Mouse (Mus musculus): ENCODE measurements around the gene Rgs3.

DNA sequence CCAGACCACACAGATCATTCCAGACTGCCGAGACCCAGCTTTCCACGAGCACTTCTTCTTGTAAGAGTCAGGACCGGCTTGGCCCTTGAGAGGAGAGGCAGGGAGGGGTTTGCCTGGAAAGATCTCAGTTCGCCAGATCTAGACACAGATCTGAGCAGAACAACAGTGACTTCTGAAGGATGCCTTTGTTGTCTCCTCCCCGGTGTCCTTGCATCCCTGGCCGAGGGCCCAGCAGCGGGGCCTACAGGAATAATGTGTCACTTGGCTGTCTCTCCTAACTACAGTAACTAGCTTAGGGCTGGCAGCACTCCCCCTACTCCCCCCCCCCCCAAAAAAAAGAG is 46.9 kb downstream of the Rgs3 start:
- TF ChIP-seq EP300 (IDR thresholded peaks at IDR 0.05; ENCODE audit: low read depth) (no peak), CTCF (IDR thresholded peaks at IDR 0.05; ENCODE audit: low read depth) (no peak)

All from liver, postnatal 0 days (tissue).